Mouse (Mus musculus): ENCODE data around the gene Ttll9. TPM values are rescaled to one million over a fixed set of nuclear protein-coding genes. Genes with fewer than 3 reads are reported as not detected.

Gene Ttll9
- polyA plus RNA-seq, 2 experiments: 0.08 to 0.11 TPM

DNA sequence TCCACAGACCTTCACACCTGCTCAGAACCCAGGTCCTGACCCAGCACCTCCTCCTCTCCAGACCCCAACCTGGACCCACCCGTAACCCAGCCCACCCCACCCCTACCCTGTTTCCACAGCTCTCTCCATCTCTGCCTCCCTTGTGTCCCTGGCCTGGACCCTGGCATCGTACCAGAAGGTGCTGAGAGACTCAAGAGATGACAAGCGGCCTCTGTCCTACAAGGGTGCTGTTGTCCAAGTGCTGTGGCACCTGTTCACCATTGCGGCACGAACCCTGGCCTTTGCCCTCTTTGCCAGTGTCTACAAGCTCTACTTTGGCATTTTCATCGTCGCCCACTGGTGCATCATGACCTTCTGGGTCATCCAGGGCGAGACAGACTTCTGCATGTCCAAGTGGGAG, 91.6 kb downstream of the Ttll9 start:
- no peak for TF ChIP-seq EP300 (IDR thresholded peaks at IDR 0.05; ENCODE audit: low read depth)
- 65% methylated on average over 8 of the region's 8 CpGs for WGBS (ENCODE audit: insufficient replicate concordance)
- no peak for ATAC-seq (ENCODE audit: insufficient read depth)
- DNase-seq (ENCODE audit: low read depth in 3 of 3, low spot score in 3 of 3): no peak
- H3K27ac ChIP-seq: no peak overlapping the region
- H3K9me3 ChIP-seq (ENCODE audit: control insufficient read depth, low read length): no peaks in the 10 kb centered on the region
- no peak overlapping the region for H3K4me2 ChIP-seq (ENCODE audit: low read depth)
- no peaks in the 10 kb centered on the region; the same call in none of the 2 replicates for H3K27me3 ChIP-seq (ENCODE audit: control insufficient read depth, insufficient read depth, low read length)
- no peaks in the 10 kb centered on the region for H3K4me1 ChIP-seq (replicated peaks; ENCODE audit: control insufficient read depth in 2 of 2, insufficient read depth in 2 of 2, low read length in 1 of 2)
- H3K36me3 ChIP-seq (replicated peaks; ENCODE audit: control insufficient read depth, insufficient read depth, low read depth): no peaks in the 10 kb centered on the region
- H3K4me3 ChIP-seq (ENCODE audit: insufficient read depth in 1 of 2, low read depth in 2 of 2, low read length in 2 of 2): no peak overlapping the region
- H3K9ac ChIP-seq (replicated peaks): no peak overlapping the region

DNA sequence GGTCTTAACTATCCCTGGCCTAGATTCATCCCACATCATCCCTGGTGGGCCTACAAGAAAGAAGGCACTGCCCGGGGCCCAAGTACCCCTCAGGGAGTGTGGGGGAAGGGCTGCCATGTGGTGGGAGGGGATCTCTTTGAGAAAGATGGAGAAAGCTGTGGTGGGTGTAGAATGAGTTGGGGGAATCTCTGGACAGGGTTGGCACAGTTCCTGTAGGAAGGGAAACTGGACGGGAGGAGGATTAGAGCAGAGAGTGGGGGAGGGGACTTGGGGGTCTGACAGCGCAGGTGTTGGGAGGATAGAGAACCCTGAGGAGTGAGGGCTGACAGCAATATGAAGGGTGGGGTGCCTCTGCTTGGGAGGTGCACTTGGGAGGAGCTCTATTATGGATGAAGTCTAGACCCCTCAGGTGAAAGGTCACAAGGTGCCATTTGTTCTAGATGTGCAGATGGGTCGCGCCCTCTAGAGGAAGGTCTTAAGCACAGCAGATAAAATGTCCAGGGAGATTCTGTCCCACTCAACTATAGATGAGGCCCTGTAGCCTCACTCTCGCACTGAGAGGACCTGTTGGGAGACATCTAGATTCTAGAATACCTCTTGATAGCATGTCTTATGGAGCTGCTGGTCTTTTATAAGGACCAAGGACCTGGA, 93.1 kb downstream of the Ttll9 start:
- ATAC-seq (ENCODE audit: insufficient read depth) (no peak), DNase-seq (ENCODE audit: low read depth in 3 of 3, low spot score in 3 of 3) (no peak)
- no peak overlapping the region for H3K9ac ChIP-seq (replicated peaks)
- H3K4me2 ChIP-seq (ENCODE audit: low read depth): no peak overlapping the region
- H3K4me1 ChIP-seq (replicated peaks; ENCODE audit: control insufficient read depth in 2 of 2, insufficient read depth in 2 of 2, low read length in 1 of 2): no peaks in the 10 kb centered on the region
- peak; percentile 52 for TF ChIP-seq CTCF (IDR thresholded peaks at IDR 0.05; ENCODE audit: low read depth)
- TF ChIP-seq EP300 (IDR thresholded peaks at IDR 0.05; ENCODE audit: low read depth): no peak
- no peaks in the 10 kb centered on the region for H3K9me3 ChIP-seq (ENCODE audit: control insufficient read depth, low read length)
- no peaks in the 10 kb centered on the region; the same call in none of the 2 replicates for H3K27me3 ChIP-seq (ENCODE audit: control insufficient read depth, insufficient read depth, low read length)
- no peaks in the 10 kb centered on the region for H3K36me3 ChIP-seq (replicated peaks; ENCODE audit: control insufficient read depth, insufficient read depth, low read depth)
- no peak overlapping the region for H3K4me3 ChIP-seq (ENCODE audit: insufficient read depth in 1 of 2, low read depth in 2 of 2, low read length in 2 of 2)
- H3K27ac ChIP-seq: no peak overlapping the region
- WGBS (ENCODE audit: insufficient replicate concordance): 40% methylated on average over 6 of the region's 6 CpGs

Other genes starting within 250 kb of the Ttll9 start
- 45.6 and 50.6 TPM in 2 replicates for gene Id1, start 226.2 kb upstream of the Ttll9 start, polyA plus RNA-seq (2012; rRNA removed)
- gene Id1, start 226.2 kb upstream of the Ttll9 start, polyA plus RNA-seq (2014; fragmentation: Nextera tagmentation; extraction: Ambion mirVana): 20.7 and 22.6 TPM in 2 replicates
- gene Cox4i2, start 208.3 kb upstream of the Ttll9 start, polyA plus RNA-seq (2012; rRNA removed): 0.51 and 0.92 TPM in 2 replicates
- gene Cox4i2, start 208.3 kb upstream of the Ttll9 start, polyA plus RNA-seq (2014; fragmentation: Nextera tagmentation; extraction: Ambion mirVana): 0.47 and 0.51 TPM in 2 replicates
- 72.2 and 81.6 TPM in 2 replicates for gene Bcl2l1, start 130.8 kb upstream of the Ttll9 start, polyA plus RNA-seq (2012; rRNA removed)
- 172 and 186 TPM in 2 replicates for gene Bcl2l1, start 130.8 kb upstream of the Ttll9 start, polyA plus RNA-seq (2014; fragmentation: Nextera tagmentation; extraction: Ambion mirVana)
- gene Tpx2, start 114.5 kb upstream of the Ttll9 start, polyA plus RNA-seq (2012; rRNA removed): 25.1 and 47.1 TPM in 2 replicates
- gene Tpx2, start 114.5 kb upstream of the Ttll9 start, polyA plus RNA-seq (2014; fragmentation: Nextera tagmentation; extraction: Ambion mirVana): 80.9 and 82.6 TPM in 2 replicates
- 0.02 TPM in 1 of 2 replicates, not detected in the other for gene Mylk2, start 51.1 kb upstream of the Ttll9 start, polyA plus RNA-seq (2012; rRNA removed)
- gene Mylk2, start 51.1 kb upstream of the Ttll9 start, polyA plus RNA-seq (2014; fragmentation: Nextera tagmentation; extraction: Ambion mirVana): not detected in 2 replicates
- 0.08 and 0.18 TPM in 2 replicates for gene Foxs1, start 29.3 kb upstream of the Ttll9 start, polyA plus RNA-seq (2012; rRNA removed)
- gene Foxs1, start 29.3 kb upstream of the Ttll9 start, polyA plus RNA-seq (2014; fragmentation: Nextera tagmentation; extraction: Ambion mirVana): 0.08 and 0.10 TPM in 2 replicates
- gene Dusp15, start 10.8 kb upstream of the Ttll9 start, polyA plus RNA-seq (2012; rRNA removed): 0.02 and 0.05 TPM in 2 replicates
- gene Dusp15, start 10.8 kb upstream of the Ttll9 start, polyA plus RNA-seq (2014; fragmentation: Nextera tagmentation; extraction: Ambion mirVana): not detected in 2 replicates
- 20.6 and 26.9 TPM in 2 replicates for gene Pdrg1, start 52.9 kb downstream of the Ttll9 start, polyA plus RNA-seq (2012; rRNA removed)
- 21.5 and 23.0 TPM in 2 replicates for gene Pdrg1, start 52.9 kb downstream of the Ttll9 start, polyA plus RNA-seq (2014; fragmentation: Nextera tagmentation; extraction: Ambion mirVana)
- gene Xkr7, start 69.4 kb downstream of the Ttll9 start, polyA plus RNA-seq (2012; rRNA removed): not detected in 2 replicates
- not detected in 2 replicates for gene Xkr7, start 69.4 kb downstream of the Ttll9 start, polyA plus RNA-seq (2014; fragmentation: Nextera tagmentation; extraction: Ambion mirVana)
- gene Ccm2l, start 103.5 kb downstream of the Ttll9 start, polyA plus RNA-seq (2012; rRNA removed): 2.1 and 2.2 TPM in 2 replicates
- gene Ccm2l, start 103.5 kb downstream of the Ttll9 start, polyA plus RNA-seq (2014; fragmentation: Nextera tagmentation; extraction: Ambion mirVana): 0.71 and 0.81 TPM in 2 replicates
- 5.9 and 6.0 TPM in 2 replicates for gene Hck, start 146.0 kb downstream of the Ttll9 start, polyA plus RNA-seq (2012; rRNA removed)
- 6.9 and 7.8 TPM in 2 replicates for gene Hck, start 146.0 kb downstream of the Ttll9 start, polyA plus RNA-seq (2014; fragmentation: Nextera tagmentation; extraction: Ambion mirVana)
- 13.0 TPM in 2 replicates for gene Tm9sf4, start 198.8 kb downstream of the Ttll9 start, polyA plus RNA-seq (2012; rRNA removed)
- 23.7 and 32.4 TPM in 2 replicates for gene Tm9sf4, start 198.8 kb downstream of the Ttll9 start, polyA plus RNA-seq (2014; fragmentation: Nextera tagmentation; extraction: Ambion mirVana)

Measured in liver, embryonic 14.5 days (tissue).